Mouse (Mus musculus) c-Kit-positive CD71-positive TER-119-negative erythroid progenitor cells, embryonic 14.5 days (primary cell): ENCODE measurements at regions not wholly inside any gene's neighbourhood (a gene's known extent, or its start where the extent isn't known, plus 50 kb on each side); places are given as distances from the start of the nearest gene placed in this dataset.
"Not testable (repeated sequence)": the region's sequence is repeated elsewhere in the genome, so short reads cannot be mapped to it uniquely, and the experiment has no call there.

Source experiments
- DNase-seq: peaks from one replicate; pipeline ENCODE4 v3.0.0-alpha.2; 2013; ENCODE audit warnings: low read depth

GRCm38 (mm10) chr4:124395966-124396395, 214.6 kb downstream of the 3100002H09Rik start:
- no peak for DNase-seq

GRCm38 (mm10) chr4:124395069-124395965, 215.3 kb downstream of the 3100002H09Rik start:
- DNase-seq = no peak

GRCm38 (mm10) chr4:124393595-124393994, 217.0 kb downstream of the 3100002H09Rik start:
- no peak for DNase-seq

GRCm38 (mm10) chr4:124389067-124389466, 221.5 kb downstream of the 3100002H09Rik start:
- no peak for DNase-seq

- no peak for DNase-seq
These were observed 225.2 kb downstream of the 3100002H09Rik start for GRCm38 (mm10) chr4:124385106-124386055.

DNA sequence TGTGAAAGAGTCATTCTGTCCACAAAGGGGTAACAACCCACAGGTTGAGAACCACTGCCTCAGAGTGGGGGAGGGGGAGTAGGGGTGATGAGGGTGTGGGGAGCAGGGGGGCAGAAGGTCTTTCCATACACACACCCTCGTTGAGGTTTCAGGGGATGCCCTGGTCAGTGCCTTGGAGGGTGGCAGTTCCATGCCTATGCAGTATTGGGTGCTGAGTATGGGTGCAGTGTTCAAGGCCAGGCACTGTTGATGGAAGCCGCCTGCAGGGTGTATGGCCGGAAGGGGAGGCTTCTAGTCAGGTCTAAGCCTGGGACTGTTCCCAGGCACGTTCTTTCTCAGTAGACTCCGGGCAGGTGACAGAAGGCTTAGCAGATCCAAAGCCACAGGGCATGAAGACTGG, 234.1 kb downstream of the 3100002H09Rik start:
- no peak for DNase-seq

DNA sequence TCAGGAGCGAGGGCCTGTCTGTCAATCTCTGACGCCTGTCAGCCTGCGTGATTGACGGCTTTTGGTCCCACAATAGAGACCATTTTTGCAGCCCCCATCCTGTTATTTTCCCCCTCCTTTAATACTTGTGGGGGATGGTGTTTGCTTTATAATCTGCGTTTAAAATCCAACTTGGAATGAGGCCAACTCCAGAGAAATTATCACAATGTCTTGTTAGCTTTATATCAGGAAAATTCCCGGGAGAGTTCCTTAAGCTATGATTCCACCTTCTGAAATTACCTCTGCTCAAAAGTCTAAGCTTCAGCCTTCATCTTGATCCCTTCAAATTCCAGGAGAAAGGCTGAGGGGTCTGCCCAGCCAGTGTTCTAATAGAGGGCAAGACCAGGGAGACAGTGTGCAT, 235.0 kb downstream of the 3100002H09Rik start:
- no peak for DNase-seq

DNA sequence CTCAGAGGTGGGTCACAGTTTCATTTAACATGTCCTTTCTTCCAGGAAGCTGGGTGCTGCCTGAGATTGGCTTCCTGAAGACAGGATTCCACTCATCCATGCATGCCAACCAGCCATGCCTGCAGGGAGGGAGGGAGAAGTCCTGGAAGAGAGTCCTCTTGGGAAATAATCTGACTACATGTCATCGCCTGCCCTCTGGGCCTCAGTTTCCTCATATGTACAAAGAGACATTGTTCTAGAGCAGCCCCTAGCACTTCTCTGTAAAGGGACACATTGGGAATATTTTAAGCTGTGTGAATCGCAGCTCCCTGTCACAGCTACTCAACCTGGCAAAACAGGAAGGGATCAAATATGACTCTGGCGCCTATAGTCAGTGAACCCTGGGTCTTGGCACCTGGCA, 241.8 kb downstream of the 3100002H09Rik start:
- no peak for DNase-seq

GRCm38 (mm10) chr4:124368085-124368484, 242.5 kb downstream of the 3100002H09Rik start:
- DNase-seq = no peak

- no peak for DNase-seq
These were observed 250.1 kb downstream of the 3100002H09Rik start for GRCm38 (mm10) chr4:124360578-124360908.

GRCm38 (mm10) chr4:124359707-124360577, 250.7 kb downstream of the 3100002H09Rik start:
- no peak for DNase-seq

DNA sequence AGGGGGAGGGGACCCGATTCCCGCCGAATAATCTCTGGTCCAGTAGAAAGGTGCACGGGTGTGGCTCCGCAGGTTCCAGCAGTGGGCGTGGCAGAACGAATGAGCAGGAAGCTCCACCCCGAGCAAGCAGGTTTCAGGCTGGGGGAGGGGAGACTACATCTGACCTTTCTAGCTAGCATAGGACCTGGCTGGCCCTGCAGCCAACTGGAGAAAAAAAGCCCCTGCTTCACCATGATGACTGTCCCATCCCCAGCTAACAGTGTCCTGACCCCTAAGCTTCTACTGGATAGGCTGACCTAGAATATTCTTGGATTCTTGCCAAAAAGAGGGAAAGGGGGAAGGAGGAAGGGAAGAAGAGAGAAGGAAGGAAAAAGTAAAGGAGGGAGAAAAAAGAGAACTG, 252.1 kb downstream of the 3100002H09Rik start:
- DNase-seq = not testable (repeated sequence)

- DNase-seq = no peak
These were observed 260.2 kb downstream of the 3100002H09Rik start for GRCm38 (mm10) chr4:124350361-124350760.

DNA sequence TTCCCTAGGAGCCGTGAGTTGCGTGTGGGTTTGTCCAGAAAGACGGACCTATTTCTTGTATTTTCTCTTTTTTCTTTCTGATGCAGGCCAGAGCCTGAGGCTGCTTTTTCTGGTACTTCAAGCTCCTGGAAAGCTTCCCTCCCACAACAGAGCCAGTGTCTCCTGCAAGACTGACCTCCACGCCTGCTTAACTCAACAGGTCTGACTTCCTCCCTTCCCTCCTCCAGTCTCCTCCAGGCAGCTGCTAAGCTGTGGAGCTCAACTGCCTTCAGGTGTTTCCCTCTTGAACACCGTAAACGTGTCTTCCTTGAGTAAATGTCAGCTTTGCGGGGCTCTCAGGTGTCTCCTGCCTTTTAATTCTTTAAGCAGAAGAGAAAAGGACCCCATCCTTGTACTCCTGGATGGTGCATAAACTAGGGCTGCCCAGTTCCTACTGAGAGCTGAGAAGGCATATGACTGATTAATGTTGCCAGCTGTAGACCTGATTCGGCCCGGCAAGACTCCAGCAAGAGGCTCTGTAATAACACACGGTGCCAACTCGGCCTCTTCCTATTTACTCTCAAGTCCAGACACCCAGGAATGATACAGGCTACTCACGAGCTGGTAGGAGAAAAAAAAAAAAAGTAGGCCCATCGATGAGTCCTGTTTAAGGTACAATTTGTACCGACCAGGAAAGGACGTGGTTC, 260.9 kb downstream of the 3100002H09Rik start:
- DNase-seq = no peak

DNA sequence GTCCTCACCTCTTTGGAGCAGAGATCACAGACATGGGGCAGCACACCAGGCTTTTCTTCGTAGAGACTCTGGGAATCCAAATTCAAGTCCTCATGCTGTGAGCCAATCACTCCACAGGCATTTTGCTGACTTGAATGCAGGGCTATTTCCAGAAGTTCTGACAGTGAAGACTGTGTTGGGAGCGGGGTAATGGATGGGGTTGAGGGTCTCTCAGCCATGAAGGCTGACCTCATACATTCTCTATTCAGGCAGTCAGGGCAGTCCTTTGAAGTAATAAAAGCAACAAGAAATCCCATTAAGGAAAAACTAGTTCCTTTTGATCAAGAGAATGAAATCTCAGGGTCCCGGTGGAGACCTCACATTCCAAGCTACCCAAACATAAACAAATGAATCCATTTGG, 261.5 kb downstream of the 3100002H09Rik start:
- no peak for DNase-seq

GRCm38 (mm10) chr4:124340073-124340472, 270.5 kb downstream of the 3100002H09Rik start:
- DNase-seq = no peak

- DNase-seq = no peak
These were observed 274.9 kb downstream of the 3100002H09Rik start for GRCm38 (mm10) chr4:124335726-124336125.

- DNase-seq = no peak
These were observed 277.6 kb downstream of the 3100002H09Rik start for GRCm38 (mm10) chr4:124332974-124333373.

DNA sequence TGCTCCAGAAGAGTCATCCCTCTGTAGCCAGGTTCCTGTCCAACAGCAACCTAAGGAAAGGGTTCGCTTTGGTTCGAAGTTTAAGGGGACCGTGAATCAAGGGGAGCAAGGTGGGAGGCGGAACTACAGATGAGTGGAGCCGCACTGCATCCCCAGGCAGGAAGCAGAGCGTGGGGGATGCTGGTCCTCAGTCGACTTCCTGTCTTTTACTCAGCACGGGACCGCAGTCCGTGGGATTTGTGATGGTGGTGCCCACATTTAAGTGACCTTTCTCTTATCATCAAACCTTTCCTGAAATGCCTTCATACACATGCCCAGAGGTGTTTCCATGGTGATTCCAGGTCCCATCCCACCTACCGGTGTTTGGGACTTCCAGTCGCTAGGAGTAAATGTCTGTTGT, 278.2 kb downstream of the 3100002H09Rik start:
- DNase-seq = no peak

- DNase-seq = no peak
These were observed 281.4 kb downstream of the 3100002H09Rik start for GRCm38 (mm10) chr4:124329107-124329771.

- no peak for DNase-seq
These were observed 284.3 kb downstream of the 3100002H09Rik start for GRCm38 (mm10) chr4:124326301-124326700.
